In genomic region chr8:46546431-46547176, GRCm38 (mm10) we compare ENCODE assay signal across 8 mouse cellular contexts. TPM values are rescaled to one million over a fixed set of nuclear protein-coding genes. Genes with fewer than 3 reads are reported as not detected.
DNase-seq lines count a peak whose midpoint lies in the region; ATAC-seq and TF ChIP-seq lines count a peak whose summit lies in the region.

No protein-coding gene starts in this region.

- peak overlapping the region; percentile 8; the same call in 1 of the 2 replicates for H3K27ac ChIP-seq in lung, embryonic 14.5 days (ENCODE audit: low read depth)
- no peak overlapping the region; the same call in 1 of the 2 replicates for H3K27ac ChIP-seq in kidney, embryonic 14.5 days (ENCODE audit: low read depth, low read length)
- H3K27ac ChIP-seq in hindbrain, embryonic 13.5 days, result no peak overlapping the region
- H3K27ac ChIP-seq in midbrain, embryonic 10.5 days (replicated peaks), result no peak overlapping the region

- H3K27me3 ChIP-seq in lung, embryonic 14.5 days (ENCODE audit: insufficient read depth, low read length), result no peaks in the 10 kb centered on the region
- H3K27me3 ChIP-seq in kidney, embryonic 14.5 days (ENCODE audit: control insufficient read depth, insufficient read depth, low read length), result no peaks in the 10 kb centered on the region
- H3K27me3 ChIP-seq in hindbrain, embryonic 13.5 days, result no peaks in the 10 kb centered on the region
- H3K27me3 ChIP-seq in midbrain, embryonic 10.5 days (ENCODE audit: low read depth, poor library complexity, severe bottlenecking), result no peaks in the 10 kb centered on the region

- DNase-seq in lung, embryonic 14.5 days, result peak; percentile 55
- DNase-seq in lung, postnatal 25 days (ENCODE audit: low spot score), result no peak
- DNase-seq in c-Kit-positive CD71-positive TER-119-negative erythroid progenitor cells, embryonic 14.5 days (ENCODE audit: low read depth), result peak; percentile 77
- no peak for DNase-seq in urinary bladder, postnatal 10 days (ENCODE audit: low spot score)
- no peak for DNase-seq in midbrain, embryonic 10.5 days (ENCODE audit: low spot score)

- ATAC-seq in lung, embryonic 14.5 days (ENCODE audit: insufficient read depth), result no peak
- ATAC-seq in kidney, embryonic 14.5 days (ENCODE audit: low FRiP score, low TSS enrichment), result 0 out of 2 replicates have a peak, but pooled peaks have one; percentile 18
- ATAC-seq in megakaryocyte-erythroid progenitor cell, adult 5-6 weeks (replicated peaks; ENCODE audit: low FRiP score, low TSS enrichment, poor library complexity, severe bottlenecking), result peak; percentile 77
- no peak for ATAC-seq in hindbrain, embryonic 13.5 days (ENCODE audit: low FRiP score)

- H3K4me2 ChIP-seq in lung, embryonic 14.5 days, result no peak overlapping the region
- no peak overlapping the region for H3K4me2 ChIP-seq in kidney, embryonic 14.5 days (replicated peaks; ENCODE audit: low read depth, low read length)
- H3K4me2 ChIP-seq in hindbrain, embryonic 13.5 days, result no peak overlapping the region

- H3K9ac ChIP-seq in lung, embryonic 14.5 days, result no peak overlapping the region
- H3K9ac ChIP-seq in kidney, embryonic 14.5 days (ENCODE audit: low read depth, low read length), result no peak overlapping the region
- no peak overlapping the region for H3K9ac ChIP-seq in hindbrain, embryonic 13.5 days

- no peaks in the 10 kb centered on the region for H3K9me3 ChIP-seq in lung, embryonic 14.5 days (ENCODE audit: low read depth, low read length)
- no peaks in the 10 kb centered on the region for H3K9me3 ChIP-seq in kidney, embryonic 14.5 days (ENCODE audit: control insufficient read depth, low read length)
- no peaks in the 10 kb centered on the region for H3K9me3 ChIP-seq in hindbrain, embryonic 13.5 days
- no peaks in the 10 kb centered on the region for H3K9me3 ChIP-seq in midbrain, embryonic 10.5 days (replicated peaks)

- 56% methylated on average over 11 of the region's 11 CpGs for WGBS in lung, embryonic 14.5 days
- WGBS in kidney, embryonic 14.5 days, result 65% methylated on average over 11 of the region's 11 CpGs
- WGBS in hindbrain, embryonic 13.5 days, result 80% methylated on average over 11 of the region's 11 CpGs
- 84% methylated on average over 11 of the region's 11 CpGs for WGBS in midbrain, embryonic 10.5 days

- 0 out of 2 replicates have a peak, but pooled peaks have one; percentile 1 for TF ChIP-seq CTCF in lung, embryonic 14.5 days (IDR thresholded peaks at IDR 0.05; ENCODE audit: low read depth)

- no peak overlapping the region for H3K4me3 ChIP-seq in lung, embryonic 14.5 days (ENCODE audit: low read depth, low read length)
- no peak overlapping the region for H3K4me3 ChIP-seq in kidney, embryonic 14.5 days (ENCODE audit: low read length)
- no peak overlapping the region for H3K4me3 ChIP-seq in hindbrain, embryonic 13.5 days
- H3K4me3 ChIP-seq in midbrain, embryonic 10.5 days, result no peak overlapping the region

- H3K4me1 ChIP-seq in lung, embryonic 14.5 days (ENCODE audit: insufficient read depth), result 0 out of 2 replicates have a peak, but pooled peaks cover 4% of the 10 kb centered on the region
- 0 out of 2 replicates have a peak, but pooled peaks cover 4% of the 10 kb centered on the region for H3K4me1 ChIP-seq in kidney, embryonic 14.5 days (ENCODE audit: control insufficient read depth, insufficient read depth, low read length)
- peaks cover 3% of the 10 kb centered on the region; the same call in 1 of the 2 replicates for H3K4me1 ChIP-seq in hindbrain, embryonic 13.5 days (replicated peaks)
- peaks cover 4% of the 10 kb centered on the region for H3K4me1 ChIP-seq in midbrain, embryonic 10.5 days

- H3K36me3 ChIP-seq in lung, embryonic 14.5 days (ENCODE audit: insufficient read depth), result no peaks in the 10 kb centered on the region
- H3K36me3 ChIP-seq in kidney, embryonic 14.5 days (ENCODE audit: control insufficient read depth, insufficient read depth, low read length), result no peaks in the 10 kb centered on the region
- no peaks in the 10 kb centered on the region for H3K36me3 ChIP-seq in hindbrain, embryonic 13.5 days
- H3K36me3 ChIP-seq in midbrain, embryonic 10.5 days, result no peaks in the 10 kb centered on the region

RNA-seq across cellular contexts. Expression of gene Cenpu, which starts 5.2 kb away (rescaled TPM):
- 24.5 and 25.6 TPM in 2 replicates for polyA plus RNA-seq in lung, embryonic 14.5 days (2014; fragmentation: Nextera tagmentation; extraction: Ambion mirVana)
- polyA plus RNA-seq in kidney, embryonic 14.5 days (2014; fragmentation: Nextera tagmentation; extraction: Ambion mirVana), result 19.4 and 24.5 TPM in 2 replicates
- 43.9 and 56.0 TPM in 2 replicates for total RNA-seq in megakaryocyte-erythroid progenitor cell, adult 5-6 weeks (2014; fragmentation: Nextera tagmentation)
- 94.8 and 107 TPM in 2 replicates for total RNA-seq in megakaryocyte-erythroid progenitor cell, adult 5-6 weeks (2017)
- 7.2 and 9.4 TPM in 2 replicates for polyA plus RNA-seq in hindbrain, embryonic 13.5 days (2015; fragmentation: Nextera tagmentation; extraction: Ambion mirVana)
- 30.2 and 30.5 TPM in 2 replicates for polyA plus RNA-seq in midbrain, embryonic 10.5 days (2016; fragmentation: Nextera tagmentation; extraction: Ambion mirVana)

Comparison
In these comparisons a context has a peak if more than half of its experiments do, and no peak if none do; other contexts are left out.
1. DNase-seq: peak in lung, embryonic 14.5 days (single experiment) and c-Kit-positive CD71-positive TER-119-negative erythroid progenitor cells, embryonic 14.5 days (single experiment); none in lung, postnatal 25 days (single experiment), urinary bladder, postnatal 10 days (single experiment) and midbrain, embryonic 10.5 days (single experiment).
2. ATAC-seq: peak in kidney, embryonic 14.5 days (single experiment) and megakaryocyte-erythroid progenitor cell, adult 5-6 weeks (single experiment); none in lung, embryonic 14.5 days (single experiment) and hindbrain, embryonic 13.5 days (single experiment).